35 mouse cellular contexts compared by ENCODE assay signal in genomic region chr7:131608049-131608448, GRCm38 (mm10). TPM values are rescaled to one million over a fixed set of nuclear protein-coding genes. Genes with fewer than 3 reads are reported as not detected.
"Had no signal": no experiment of that assay in that cellular context is flagged by ENCODE, and none has a peak within 500 bp of the region (broad histone marks: within the 10 kb centered on the region; RNA-seq: fewer than 3 reads in every experiment).

No protein-coding gene starts in this region.

- H3K9ac ChIP-seq: embryonic facial prominence, embryonic 12.5 days; embryonic facial prominence, embryonic 13.5 days; embryonic facial prominence, embryonic 15.5 days; forebrain, embryonic 12.5 days; forebrain, embryonic 13.5 days; forebrain, embryonic 15.5 days; forebrain, postnatal 0 days had no signal

- H3K4me2 ChIP-seq: embryonic facial prominence, embryonic 12.5 days; embryonic facial prominence, embryonic 13.5 days; embryonic facial prominence, embryonic 15.5 days; forebrain, embryonic 12.5 days; forebrain, embryonic 13.5 days; forebrain, embryonic 15.5 days had no signal

- DNase-seq: cerebellum, adult 18-20 months; cerebellum, adult 2 months; cerebellum, adult 8-10 months; cerebellum, adult 9-10 months; cerebellum, adult 9-11 months; cerebellum, postnatal 10 days; cerebellum, postnatal 14 days; cerebellum, postnatal 25 days; cerebellum, postnatal 36 days; embryo, embryonic 11 days; forebrain, postnatal 0 days; gastrocnemius, adult 2 months; gastrocnemius, postnatal 10 days; gastrocnemius, postnatal 14 days; gastrocnemius, postnatal 25 days; gastrocnemius, postnatal 36 days had no signal

- H3K4me1 ChIP-seq: embryonic facial prominence, embryonic 13.5 days; forebrain, embryonic 13.5 days; forebrain, embryonic 15.5 days had no signal

- H3K36me3 ChIP-seq: embryonic facial prominence, embryonic 10.5 days; embryonic facial prominence, embryonic 12.5 days; embryonic facial prominence, embryonic 13.5 days; embryonic facial prominence, embryonic 15.5 days; forebrain, embryonic 10.5 days; forebrain, embryonic 12.5 days; forebrain, embryonic 15.5 days had no signal

- H3K4me3 ChIP-seq: embryonic facial prominence, embryonic 10.5 days; embryonic facial prominence, embryonic 12.5 days; embryonic facial prominence, embryonic 13.5 days; embryonic facial prominence, embryonic 15.5 days; erythroblast, embryonic 14.5 days; forebrain, embryonic 10.5 days; forebrain, embryonic 12.5 days; forebrain, embryonic 13.5 days; forebrain, embryonic 15.5 days; gastrocnemius, adult 2 months had no signal

- ATAC-seq: forebrain, embryonic 13.5 days; forebrain, embryonic 14.5 days; forebrain, embryonic 15.5 days; forebrain, embryonic 16.5 days; forebrain, postnatal 0 days had no signal

- H3K27me3 ChIP-seq: embryonic facial prominence, embryonic 12.5 days; embryonic facial prominence, embryonic 13.5 days; embryonic facial prominence, embryonic 15.5 days had no signal

- H3K27ac ChIP-seq: embryonic facial prominence, embryonic 10.5 days; embryonic facial prominence, embryonic 12.5 days; embryonic facial prominence, embryonic 13.5 days; embryonic facial prominence, embryonic 15.5 days; forebrain, embryonic 10.5 days; forebrain, embryonic 12.5 days; forebrain, embryonic 13.5 days; forebrain, embryonic 15.5 days; gastrocnemius, adult 2 months had no signal

- H3K9me3 ChIP-seq: embryonic facial prominence, embryonic 10.5 days; embryonic facial prominence, embryonic 12.5 days; embryonic facial prominence, embryonic 13.5 days; embryonic facial prominence, embryonic 15.5 days; forebrain, embryonic 10.5 days; forebrain, embryonic 12.5 days; forebrain, embryonic 13.5 days; forebrain, embryonic 15.5 days had no signal

RNA-seq across cellular contexts. Expression of gene Hmx2, which starts 59.5 kb away (rescaled TPM):
- total RNA-seq: common myeloid progenitor, adult 5-6 weeks; gastrocnemius, adult 18-20 months; gastrocnemius, adult 2 months; gastrocnemius, adult 8-10 months; gastrocnemius, postnatal 10 days; gastrocnemius, postnatal 14 days; gastrocnemius, postnatal 25 days; gastrocnemius, postnatal 36 days; gastrocnemius, postnatal 4 days; granulocyte monocyte progenitor cell, adult 5-6 weeks had no signal
- polyA plus RNA-seq: cerebellum, adult 2 months; cortical plate, adult 2 months; embryonic facial prominence, embryonic 13.5 days; erythroblast, embryonic 14.5 days; forebrain, embryonic 10.5 days; frontal cortex, adult 2 months; gonadal fat pad, adult 2 months had no signal
